Comparison of ENCODE assay signal across 12 mouse cellular contexts in the genomic region with DNA sequence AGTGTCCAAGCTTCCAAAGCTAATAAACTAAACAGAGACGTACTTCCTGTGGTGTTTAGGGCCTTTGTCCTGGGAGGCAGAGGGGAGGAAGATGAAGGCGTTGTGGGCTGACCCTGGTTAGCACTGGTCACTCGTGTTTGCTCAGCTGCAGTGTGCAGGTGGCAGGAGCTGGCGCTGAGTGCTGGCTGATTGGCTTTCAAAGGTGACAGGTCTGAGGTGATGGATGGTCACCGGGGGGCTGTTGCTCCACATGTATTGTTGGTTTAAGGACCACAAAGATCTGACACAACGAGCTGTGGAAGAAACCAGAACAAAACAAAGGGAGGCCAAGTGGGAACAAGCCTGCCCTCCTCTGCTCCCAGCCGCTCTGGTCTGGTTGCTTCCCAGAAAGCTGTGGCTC.
DNase-seq lines count a peak whose midpoint lies in the region; ATAC-seq lines count a peak whose summit lies in the region.
"Had no signal": no experiment of that assay in that cellular context is flagged by ENCODE, and none has a peak within 500 bp of the region (broad histone marks: within the 10 kb centered on the region; RNA-seq: fewer than 3 reads in every experiment).

No protein-coding gene starts in this region.

- no peaks in the 10 kb centered on the region for H3K27me3 ChIP-seq in kidney, embryonic 16.5 days (ENCODE audit: insufficient read depth, low read length)
- H3K27me3 ChIP-seq: heart, embryonic 15.5 days; liver, embryonic 12.5 days had no signal

- H3K4me2 ChIP-seq in kidney, embryonic 16.5 days (replicated peaks; ENCODE audit: low read depth, low read length): no peak overlapping the region
- H3K4me2 ChIP-seq: heart, embryonic 15.5 days; liver, embryonic 12.5 days had no signal

- peak; percentile 91 for ATAC-seq in kidney, embryonic 16.5 days (ENCODE audit: low FRiP score, low TSS enrichment)
- ATAC-seq: liver, embryonic 12.5 days had no signal

- no peak overlapping the region for H3K4me3 ChIP-seq in kidney, embryonic 16.5 days (ENCODE audit: low read length)
- H3K4me3 ChIP-seq: erythroblast, embryonic 14.5 days; heart, embryonic 15.5 days; liver, embryonic 12.5 days; megakaryocyte, embryonic 14.5 days had no signal

- WGBS in kidney, embryonic 16.5 days: 7% methylated on average over 7 of the region's 7 CpGs

- H3K4me1 ChIP-seq in kidney, embryonic 16.5 days (ENCODE audit: insufficient read depth, low read length): peaks cover 18% of the 10 kb centered on the region
- H3K4me1 ChIP-seq: liver, embryonic 12.5 days; megakaryocyte, embryonic 14.5 days had no signal

- H3K36me3 ChIP-seq in kidney, embryonic 16.5 days (ENCODE audit: insufficient read depth, low read length): no peaks in the 10 kb centered on the region
- H3K36me3 ChIP-seq: heart, embryonic 15.5 days; liver, embryonic 12.5 days had no signal

- H3K9me3 ChIP-seq in kidney, embryonic 16.5 days (ENCODE audit: low read length): no peaks in the 10 kb centered on the region
- H3K9me3 ChIP-seq: heart, embryonic 15.5 days; liver, embryonic 12.5 days; megakaryocyte, embryonic 14.5 days had no signal

- peak overlapping the region; percentile 6; the same call in 1 of the 2 replicates for H3K27ac ChIP-seq in kidney, embryonic 16.5 days (ENCODE audit: low read length)
- H3K27ac ChIP-seq: heart, embryonic 15.5 days; liver, embryonic 12.5 days had no signal

- no peak for DNase-seq in kidney, adult 9 months
- peak; percentile 55 for DNase-seq in 3134 (ENCODE audit: extremely low read depth, insufficient read length, low spot score)
- peak; percentile 25 for DNase-seq in 3T3-L1 (ENCODE audit: low read depth, low spot score)
- peak; percentile 67 for DNase-seq in gonadal fat pad, adult 2 months (ENCODE audit: low read depth)
- no peak for DNase-seq in gastrocnemius, adult 18-20 months (ENCODE audit: low spot score)
- DNase-seq in cerebellum, adult 18-20 months: no peak
- DNase-seq: adrenal gland, postnatal 36 days had no signal

- no peak overlapping the region for H3K9ac ChIP-seq in kidney, embryonic 16.5 days (replicated peaks; ENCODE audit: low read length)
- H3K9ac ChIP-seq: heart, embryonic 15.5 days; liver, embryonic 12.5 days had no signal

Comparison
In these comparisons a context has a peak if more than half of its experiments do, and no peak if none do; other contexts are left out.
1. DNase-seq: peak in 3134 (single experiment), 3T3-L1 (single experiment) and gonadal fat pad, adult 2 months (single experiment); none in kidney, adult 9 months (single experiment), gastrocnemius, adult 18-20 months (single experiment) and cerebellum, adult 18-20 months (0 of 2).